Mouse (Mus musculus): ENCODE measurements around the gene Ccsap. TPM values are rescaled to one million over a fixed set of nuclear protein-coding genes. Genes with fewer than 3 reads are reported as not detected.

Gene Ccsap
- polyA plus RNA-seq, 2 experiments from 2014 or later = 3.2 to 3.3 TPM

DNA sequence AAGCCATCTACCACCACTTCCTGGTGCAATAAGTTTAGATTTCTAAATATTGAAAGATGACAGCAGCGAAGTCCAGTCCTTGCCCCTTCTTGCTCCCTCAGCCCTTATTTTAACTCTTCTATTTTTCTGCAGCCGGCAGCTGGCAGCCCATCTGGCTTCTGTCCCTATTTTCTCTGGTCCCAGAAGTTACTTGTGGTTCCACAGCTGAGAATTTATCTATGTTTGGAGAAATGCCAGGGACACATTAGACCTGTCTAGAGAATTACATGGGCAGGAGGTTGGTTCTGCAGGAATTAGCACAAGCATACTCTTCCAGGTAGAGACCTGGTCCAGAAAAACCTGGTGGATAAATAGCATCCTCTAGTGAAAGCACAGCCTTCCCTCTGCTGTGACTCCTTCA is 17.9 kb upstream of the Ccsap start:
- ATAC-seq = no peak

DNA sequence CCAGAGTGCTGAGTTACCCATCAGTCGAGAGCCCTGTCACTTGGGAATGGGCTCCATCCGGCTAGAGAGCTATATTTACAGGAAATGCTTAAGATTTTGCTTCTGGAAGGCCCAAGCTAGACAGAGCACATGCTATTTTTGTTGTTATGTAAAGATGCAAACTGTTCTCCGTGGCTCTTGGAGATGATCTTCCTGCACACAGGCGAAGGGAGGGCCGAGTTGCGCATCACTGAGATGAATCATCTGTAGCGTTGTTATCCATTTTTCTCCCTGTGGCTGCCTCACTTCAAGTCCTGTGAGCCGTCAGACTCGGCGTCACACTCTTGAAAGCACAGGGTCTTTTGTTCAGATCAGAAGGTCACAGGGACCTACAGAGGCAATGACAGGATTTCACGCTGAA is 14.3 kb upstream of the Ccsap start:
- ATAC-seq = no peak

DNA sequence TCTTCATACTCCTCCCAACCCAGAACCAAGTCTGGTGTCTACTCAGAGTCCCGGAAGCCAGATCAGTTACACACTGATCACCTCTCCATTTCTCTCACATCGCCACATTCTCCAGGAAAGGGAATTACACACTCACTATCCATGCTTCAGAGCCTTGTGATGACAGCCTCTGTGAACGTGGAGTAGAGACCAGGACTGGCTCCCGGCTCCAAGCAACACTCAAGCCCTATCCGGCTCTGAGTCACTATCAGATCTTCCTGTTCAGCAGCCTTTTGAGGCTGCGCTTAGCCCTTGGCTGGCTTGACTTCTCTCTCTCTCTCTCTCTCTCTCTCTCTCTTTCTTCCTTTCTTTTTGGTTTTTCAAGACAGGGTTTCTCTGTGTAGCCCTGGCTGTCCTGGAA is 13.4 kb upstream of the Ccsap start:
- ATAC-seq = no peak

DNA sequence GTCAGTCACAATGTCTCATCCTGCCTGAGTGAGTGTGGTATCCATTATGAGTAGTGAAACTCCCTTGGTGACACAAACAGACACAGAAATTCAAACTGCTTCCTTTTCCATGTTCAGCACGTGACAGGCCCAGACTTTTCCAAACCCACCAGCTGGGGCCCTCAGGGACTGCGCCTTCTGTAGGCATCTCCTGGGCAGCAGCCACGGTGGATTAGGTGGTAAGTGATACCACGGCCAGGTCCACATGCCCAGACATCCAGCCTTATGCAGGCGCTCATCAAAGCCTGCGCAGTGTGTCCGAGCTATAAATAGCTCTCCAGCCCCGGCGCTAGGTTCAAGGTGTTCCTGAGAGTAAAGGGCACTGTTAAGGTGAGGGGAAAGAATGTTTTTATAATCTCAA is 12.0 kb upstream of the Ccsap start:
- no peak for ATAC-seq

DNA sequence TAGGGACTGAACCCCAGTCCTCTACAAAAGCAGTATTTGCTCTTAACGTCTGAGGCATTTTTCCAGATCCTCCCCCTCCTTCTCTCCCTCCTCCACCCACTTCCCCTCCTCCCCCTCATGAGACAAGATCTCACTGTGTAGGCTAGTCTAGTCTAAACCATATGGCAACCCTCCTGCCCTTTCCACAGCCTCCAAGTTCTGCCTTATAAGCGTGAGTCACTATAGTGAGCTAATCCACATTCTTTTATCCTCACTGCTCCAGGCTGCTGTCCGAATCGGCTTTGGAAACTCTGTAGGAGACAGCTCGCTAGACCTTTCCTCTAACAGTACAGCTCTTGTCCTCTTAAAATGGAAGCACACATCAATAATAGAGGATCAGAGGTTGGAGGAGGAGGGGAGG is 7.0 kb upstream of the Ccsap start:
- no peak for ATAC-seq

DNA sequence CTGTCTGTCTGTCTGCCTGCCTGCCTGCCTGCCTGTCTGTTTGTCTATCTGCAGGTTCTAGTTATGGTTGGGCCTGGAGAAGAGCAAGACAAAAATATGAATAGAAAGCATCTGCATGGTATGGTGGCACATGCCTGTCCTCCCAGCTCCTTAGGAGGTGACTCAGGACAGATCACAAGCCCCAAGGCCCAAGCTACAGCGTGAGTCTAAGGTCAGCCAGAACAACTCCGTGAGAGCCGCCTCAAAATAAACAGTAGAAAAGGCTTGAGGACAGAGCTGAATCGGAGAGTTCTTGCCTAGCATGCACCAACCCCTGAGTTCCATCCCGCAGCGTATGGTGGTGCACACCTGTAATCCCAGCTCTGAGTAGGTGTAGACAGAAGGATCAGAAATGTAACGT is 5.8 kb upstream of the Ccsap start:
- ATAC-seq = no peak

DNA sequence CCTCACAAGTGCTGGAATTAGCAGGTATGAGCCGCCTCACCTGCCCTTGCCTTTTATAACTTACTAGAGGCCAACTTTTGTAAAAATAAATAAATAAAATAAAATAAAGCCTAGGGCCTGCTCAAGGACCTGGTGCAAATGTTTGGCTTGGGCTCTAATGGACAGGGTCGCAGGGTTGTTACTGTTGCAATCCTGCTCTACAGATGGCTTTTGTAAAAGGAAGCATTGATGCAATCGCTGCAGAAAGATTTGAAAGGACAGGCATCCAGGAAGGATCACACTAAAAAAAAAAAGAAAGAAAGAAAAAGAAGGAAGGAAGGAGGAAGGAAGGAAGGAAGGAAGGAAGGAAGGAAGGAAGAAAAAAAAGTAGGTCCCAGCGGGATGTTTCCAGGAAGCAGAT is 377 bp upstream of the Ccsap start:
- ATAC-seq = no peak

DNA sequence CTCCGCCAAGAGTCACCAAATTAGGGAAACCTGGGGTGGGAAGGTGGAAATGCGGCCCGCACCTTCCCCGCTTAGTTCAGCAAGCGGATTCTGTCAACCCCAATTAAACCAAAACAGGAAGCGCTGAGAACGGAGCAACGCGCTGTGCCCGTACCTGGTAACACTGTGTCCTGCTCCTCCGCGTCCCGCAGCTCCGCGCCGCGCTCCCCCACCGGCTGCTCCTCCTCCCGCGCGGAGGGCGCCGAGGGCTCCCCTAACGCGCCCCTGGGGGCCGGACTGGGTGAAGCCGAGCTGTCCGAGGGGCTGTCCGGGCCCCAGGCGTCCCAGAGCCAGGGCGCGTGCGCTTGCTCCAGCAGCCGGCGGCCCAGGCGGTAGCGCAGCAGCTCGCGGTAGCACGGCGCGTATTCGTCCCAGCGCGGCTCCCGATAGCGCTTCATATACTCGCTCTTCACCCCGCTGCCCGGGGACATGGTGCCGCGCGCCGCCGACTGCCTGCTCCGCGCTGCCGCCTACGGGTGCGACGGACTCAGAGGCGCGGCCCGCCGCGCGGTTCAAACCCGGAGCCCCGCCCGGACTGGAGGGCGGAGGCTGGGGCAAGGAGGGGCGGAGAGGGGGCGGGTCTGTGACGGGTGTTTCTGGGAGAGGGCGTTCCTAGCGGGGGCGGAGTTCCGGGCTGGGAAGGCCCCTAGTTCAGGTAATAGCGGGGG is 915 bp downstream of the Ccsap start:
- ATAC-seq = peak; percentile 86

DNA sequence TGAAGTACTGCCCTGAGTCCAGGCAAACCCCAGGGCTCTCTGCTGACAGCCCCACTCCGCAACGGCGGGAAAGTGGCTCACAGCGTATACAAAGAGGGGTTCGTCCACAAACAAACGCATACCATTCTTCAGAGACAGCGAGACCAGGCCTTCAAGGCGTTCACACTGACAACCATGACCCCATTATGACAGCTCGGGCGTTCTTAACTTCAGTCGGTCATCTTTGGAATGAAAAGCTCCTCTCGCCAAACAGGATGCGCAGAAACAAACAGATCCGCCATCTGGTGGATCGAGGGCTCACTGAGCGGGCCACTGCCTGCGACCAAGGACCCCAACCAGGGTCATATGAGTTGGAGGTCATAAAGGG is 1.5 kb downstream of the Ccsap start:
- peak; percentile 8 for ATAC-seq

DNA sequence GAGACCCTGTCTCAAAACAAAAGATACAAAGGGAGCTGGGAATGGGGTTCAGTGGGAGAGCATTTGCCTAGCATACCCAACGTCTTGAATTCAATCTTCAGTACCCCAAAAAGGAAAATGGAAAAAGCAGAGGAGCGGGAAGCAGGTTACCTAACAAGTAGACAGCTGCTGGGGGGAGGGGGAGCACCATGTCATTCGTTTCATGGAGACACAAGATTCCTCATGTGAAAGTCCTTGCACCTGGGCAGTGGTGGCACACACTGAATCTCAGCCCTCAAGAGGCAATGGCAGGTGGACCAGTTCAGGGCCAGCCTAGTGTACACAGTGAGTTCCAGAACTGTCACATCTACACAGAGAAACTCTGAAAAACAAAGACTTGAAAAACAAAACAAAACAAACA is 2.6 kb downstream of the Ccsap start:
- ATAC-seq = no peak

DNA sequence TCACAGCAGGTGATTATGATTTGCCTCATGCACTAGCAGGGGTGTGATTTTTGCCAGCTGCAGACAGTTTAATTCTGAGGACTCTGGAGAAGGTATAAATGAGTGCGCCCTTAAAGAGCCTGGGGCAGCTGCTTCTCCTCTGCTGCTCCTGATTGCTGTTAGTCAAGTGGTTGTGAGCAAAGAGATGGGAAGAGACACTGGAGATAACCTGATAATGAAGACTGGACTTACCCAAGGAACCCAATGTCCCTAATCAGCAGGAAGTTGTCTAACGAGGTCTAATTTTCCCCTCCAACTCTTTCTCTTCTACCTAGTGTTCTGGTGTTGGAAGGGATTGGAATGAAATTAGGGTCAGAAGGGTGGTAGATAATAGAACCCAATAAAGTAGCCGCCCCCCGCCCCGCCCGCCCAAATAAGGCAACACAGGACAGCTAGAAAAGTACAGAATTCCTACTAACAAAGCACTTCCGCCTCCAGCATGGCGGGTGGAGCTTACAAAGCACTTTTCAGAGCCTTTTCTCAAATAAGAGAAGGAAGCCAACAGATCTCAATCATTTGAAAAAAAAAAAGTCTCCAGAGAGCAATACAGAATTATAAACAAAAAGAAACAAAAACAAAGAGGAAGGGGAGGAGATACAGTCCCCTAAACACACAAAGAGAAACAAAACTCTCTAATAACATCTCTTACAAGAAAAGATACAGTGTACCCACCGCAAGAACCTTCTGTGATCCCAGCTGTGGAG is 5.1 kb downstream of the Ccsap start:
- ATAC-seq = no peak

DNA sequence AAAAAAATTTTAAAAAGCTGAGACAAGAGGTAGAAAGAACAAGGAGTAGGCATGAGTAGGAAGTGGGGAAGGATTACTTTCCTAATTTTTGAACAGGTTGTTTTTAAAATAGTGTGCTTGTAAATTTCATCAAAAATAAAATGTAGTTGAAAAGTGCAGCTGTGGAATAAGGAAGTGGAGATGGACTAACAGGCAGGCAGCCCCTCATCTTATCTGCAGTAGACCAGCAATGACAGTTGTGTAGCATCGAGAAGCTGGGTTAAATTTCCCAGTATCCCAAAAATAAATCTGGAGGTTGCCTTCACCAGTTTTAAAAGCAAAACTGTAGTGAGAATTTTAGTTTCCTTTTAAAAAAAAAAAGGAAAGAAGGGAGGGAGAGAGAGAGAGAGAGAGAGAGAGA is 5.8 kb downstream of the Ccsap start:
- ATAC-seq = no peak

DNA sequence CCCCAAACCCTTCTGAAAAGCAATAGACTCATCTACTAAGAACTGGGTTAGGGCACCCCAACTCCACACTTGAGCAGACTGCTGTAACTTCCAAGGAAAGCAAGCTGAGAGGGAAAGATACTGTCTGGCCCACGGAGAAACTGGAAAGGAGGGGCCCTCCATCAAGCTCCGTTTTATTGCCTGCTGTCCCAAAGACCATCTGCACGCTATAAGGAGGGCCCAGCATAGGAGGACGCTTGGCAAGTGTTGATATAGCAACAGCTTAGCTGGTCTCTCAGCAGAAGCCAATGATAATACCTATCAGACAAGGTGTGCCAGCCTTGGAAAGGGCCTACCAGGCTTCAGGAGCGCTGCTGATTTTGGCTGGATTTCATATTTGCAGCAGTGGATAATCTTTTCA is 8.4 kb downstream of the Ccsap start:
- ATAC-seq = no peak

DNA sequence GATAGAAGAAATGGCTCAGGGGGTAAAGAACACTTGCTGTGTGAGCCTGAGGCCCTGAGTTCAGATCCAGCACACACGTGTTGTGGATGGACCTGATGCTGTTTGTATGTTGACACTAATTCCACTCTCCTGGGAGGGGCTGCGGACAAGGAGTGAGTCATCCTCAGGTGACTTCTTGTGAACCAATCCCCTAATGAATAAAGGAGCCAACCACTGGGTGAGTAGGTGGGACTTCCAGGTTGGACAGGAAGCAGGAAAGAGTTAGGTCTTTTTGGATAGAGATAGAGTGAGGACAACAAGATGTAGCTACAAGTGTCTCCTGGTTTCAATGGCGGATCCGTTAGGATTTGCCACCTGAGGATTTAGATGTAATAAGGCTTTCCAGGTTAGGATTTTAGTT is 10.7 kb downstream of the Ccsap start:
- no peak for ATAC-seq

DNA sequence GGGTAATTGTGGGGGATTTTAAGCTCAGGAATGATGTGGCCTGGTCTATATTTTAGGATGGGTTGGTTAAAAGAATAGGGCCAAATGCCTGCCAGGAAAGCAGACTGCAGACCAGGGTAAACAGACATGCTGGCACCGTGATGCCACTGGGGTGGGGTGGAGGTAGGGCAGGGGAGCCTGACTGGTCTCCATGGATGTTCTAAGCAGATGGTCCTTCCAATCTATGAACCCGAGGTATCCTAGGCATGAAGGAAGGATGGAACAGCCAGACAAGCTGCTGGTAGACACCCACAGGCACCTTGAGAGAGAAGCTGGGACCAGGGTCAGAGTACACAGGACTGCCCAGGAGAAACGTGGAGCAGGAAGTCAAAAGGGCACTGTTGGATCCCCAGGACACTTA is 12.5 kb downstream of the Ccsap start:
- no peak for ATAC-seq

DNA sequence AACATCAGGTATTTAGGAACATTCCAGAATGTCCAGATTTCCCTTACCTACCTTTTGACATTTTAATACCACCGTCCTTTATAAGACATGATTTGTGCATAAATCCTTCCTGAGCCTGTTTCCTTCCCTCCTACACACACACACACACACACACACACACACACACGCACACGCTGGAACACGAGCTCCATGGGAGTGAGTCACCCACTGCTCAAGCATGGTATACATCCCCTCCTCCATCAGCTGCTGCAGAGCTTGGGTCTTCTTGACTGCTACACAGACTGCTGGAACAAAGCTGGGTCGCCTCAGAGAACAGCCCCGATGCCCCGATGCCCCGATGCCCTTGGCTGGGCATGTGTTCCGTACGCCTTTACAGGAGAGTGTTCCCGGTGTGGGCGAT is 13.5 kb downstream of the Ccsap start:
- no peak for ATAC-seq

DNA sequence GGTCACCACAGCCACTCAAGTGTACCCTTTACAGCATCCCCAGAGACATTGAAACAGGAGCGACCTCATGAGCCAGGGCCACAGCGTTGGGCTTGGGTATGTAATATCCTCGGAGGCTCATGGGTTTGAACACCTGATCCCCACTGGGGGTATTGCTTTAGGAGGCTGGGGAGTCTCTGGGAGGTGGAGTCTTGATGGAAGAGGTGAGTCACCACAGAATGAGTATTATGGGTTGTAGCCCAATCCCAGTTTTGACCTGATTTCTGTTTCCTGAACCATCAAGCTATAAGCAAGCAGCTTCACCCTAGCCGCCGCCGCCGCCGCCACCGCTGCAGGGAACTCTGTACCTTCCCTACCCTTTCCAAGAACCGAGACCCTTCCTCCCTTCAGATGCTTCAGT is 14.0 kb downstream of the Ccsap start:
- ATAC-seq = no peak

DNA sequence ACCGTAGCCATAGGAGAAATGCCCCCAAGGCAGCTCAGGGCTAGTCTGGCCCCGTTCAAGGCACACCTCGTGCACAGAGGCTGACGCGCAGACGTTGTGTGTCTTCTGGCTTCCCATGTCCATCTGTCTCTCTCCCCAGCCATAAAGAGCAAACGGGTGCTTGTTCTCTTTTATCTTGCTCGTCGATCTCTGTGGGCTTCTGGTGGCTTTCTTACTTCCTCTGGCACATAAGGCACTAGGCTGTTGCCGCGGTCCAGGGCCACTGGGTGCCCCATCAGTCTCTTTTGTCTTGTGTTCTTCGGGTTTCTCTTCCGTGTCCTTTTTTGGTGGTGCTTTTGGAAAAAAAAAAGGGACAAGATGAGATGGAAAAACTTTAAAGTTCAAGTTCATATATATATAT is 14.9 kb downstream of the Ccsap start:
- peak; percentile 78 for ATAC-seq

DNA sequence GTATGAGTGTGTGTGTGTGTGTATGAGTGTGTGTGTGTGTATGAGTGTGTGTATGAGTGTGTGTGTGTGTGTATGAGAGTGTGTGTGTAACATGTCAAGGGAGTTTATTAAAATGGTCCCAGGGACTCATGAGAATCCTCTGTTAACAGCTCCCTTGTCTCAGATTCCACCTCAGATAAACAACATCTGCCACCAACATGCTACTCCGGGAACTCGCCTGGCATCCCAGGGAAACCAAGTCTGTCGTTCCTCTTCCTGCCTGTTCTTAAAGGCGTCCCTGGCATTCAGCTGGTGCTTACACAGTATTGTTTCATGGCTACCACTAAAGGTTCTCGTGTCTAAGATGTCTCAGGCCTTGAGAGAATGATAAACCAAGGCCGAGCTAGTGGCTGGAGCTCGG is 15.7 kb downstream of the Ccsap start:
- no peak for ATAC-seq

DNA sequence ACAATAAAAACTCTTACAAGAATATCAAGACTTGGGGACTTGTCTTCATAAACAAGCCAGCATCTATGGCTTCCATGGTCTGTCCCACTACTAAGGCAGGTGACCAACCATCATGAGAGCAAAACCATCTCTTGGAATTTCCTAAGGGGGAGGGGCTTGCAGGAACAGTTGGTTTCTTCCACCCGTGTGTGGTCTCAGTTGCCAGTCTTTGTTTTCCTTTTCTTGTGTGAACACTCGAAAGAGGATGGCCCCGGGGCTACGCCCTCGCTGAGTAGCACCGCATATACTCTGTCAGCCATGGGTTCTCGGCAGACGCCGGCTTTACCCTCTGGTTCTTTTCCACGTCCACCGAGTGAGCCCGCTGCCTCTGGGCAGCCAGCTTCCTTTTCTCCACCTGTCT is 17.9 kb downstream of the Ccsap start:
- ATAC-seq = no peak

DNA sequence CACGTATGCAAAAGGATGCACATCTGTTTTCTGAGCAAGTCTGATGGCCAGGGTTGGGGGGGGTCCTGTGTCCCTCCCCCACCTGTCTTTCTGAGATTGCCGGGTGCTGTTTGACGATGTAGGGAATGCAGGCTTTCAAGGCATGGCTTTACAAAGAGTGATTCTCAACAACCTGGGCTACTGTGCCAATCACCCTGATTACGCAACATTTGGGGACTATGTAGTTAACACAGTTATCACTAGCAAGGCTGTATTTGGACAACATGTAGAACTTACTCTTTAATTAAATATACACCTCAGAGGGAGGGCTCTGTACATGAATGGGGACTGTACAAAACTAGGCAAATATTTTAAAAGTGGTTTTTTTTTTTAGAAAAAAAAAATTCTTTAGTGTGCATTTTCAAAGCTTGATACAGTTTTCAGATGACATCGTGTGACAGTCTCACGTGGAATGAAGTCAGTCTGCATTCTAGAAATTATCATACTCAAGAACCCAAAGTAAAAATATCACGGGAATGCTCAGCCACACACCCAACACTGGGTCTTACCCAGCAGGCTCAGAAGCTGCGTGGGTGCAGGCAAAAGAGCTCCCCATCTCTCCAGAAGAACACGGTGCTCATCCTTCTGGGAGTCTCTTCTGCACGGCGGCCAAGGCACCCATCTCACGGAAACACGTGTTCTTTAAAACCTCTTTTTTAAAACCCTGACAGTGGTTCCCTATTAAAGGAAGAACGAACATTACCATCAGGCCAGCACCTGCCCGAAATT is 19.2 kb downstream of the Ccsap start:
- ATAC-seq = no peak

DNA sequence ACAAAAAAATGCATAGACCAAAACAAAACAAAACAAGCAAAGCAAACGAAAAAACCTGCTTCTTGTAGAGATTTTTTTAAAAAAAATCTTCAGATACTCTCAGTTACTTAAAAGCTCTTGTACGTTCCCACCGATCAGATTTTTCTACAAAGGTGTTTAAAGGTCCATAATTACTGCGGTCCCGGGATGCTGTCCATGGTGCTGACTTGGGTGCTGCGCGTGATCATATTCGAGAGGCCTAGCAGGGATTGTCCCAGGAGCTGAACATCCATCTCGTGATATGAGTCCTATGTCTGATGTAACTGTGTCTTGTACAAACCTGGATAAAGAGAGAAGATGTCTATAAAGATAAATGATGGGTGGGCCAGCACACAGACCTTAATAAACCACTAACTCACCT is 21.5 kb downstream of the Ccsap start:
- ATAC-seq = no peak

DNA sequence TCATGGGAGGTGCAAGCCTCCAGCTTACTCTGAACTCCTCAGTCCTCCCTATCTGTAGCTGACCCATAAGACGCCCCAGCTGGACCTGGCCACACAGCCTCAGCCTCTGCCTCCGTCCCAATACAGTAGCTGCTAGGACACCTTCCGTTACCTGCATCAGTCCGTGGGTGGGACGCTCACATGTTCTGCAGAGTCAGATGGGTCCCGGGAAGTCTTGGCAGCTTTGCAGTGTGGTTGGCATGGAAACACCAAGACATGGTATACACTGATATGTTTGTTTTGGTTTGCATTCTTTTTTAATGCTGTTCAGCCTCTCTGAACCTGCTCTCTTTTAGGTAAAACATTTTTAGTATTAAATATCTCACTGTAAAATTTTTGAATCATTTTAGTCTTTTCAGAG is 23.7 kb downstream of the Ccsap start:
- no peak for ATAC-seq

DNA sequence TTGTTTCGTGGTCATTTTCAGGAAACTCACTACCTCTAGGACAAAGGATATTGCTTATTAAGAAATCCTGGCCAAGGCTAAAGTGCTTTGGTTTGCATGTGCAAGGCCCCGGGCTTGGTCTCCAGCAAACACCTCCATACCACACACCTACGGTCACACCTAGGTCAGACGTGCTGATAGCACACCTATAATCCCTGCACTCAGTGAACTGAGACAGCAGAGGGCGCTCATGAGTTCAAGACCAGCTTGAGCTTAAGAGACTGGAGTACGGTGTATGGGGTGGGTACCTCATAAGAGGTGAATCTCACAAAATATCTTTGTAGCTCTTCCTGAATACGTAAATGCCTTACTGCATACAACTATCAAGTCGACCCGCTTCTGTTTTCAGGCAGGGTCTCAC is 24.6 kb downstream of the Ccsap start:
- ATAC-seq = peak; percentile 73
